Mouse (Mus musculus) forebrain, embryonic 16.5 days (tissue): ENCODE data around the gene Serpind1. TPM values are rescaled to one million over a fixed set of nuclear protein-coding genes. Genes with fewer than 3 reads are reported as not detected.

ENCODE experiments used
- ATAC-seq: fragments of 200-750 bp; cut with Nextera tagmentation; 2 replicates; pipeline ENCODE4 v1.8.0; 2017; ENCODE audit warnings: mild to moderate bottlenecking, moderate library complexity
- H3K27ac ChIP-seq: fragments of 300-500 bp; sonication (generic); 2 replicates; pipeline ENCODE4 v1.5.1; 2014; ENCODE audit warnings: low read length, control low read depth
- H3K27me3 ChIP-seq: fragments of 300-500 bp; sonication (generic); replicated peaks from 2 replicates; pipeline ENCODE4 v1.6.1; 2014; ENCODE audit warnings: low read length; ENCODE audit not compliant: control insufficient read depth, insufficient read depth
- H3K36me3 ChIP-seq: fragments of 300-500 bp; sonication (generic); 2 replicates; pipeline ENCODE4 v1.6.1; 2014; ENCODE audit not compliant: control insufficient read depth, insufficient read depth
- H3K4me1 ChIP-seq: fragments of 300-500 bp; sonication (generic); replicated peaks from 2 replicates; pipeline ENCODE4 v1.6.1; 2014; ENCODE audit warnings: low read length; ENCODE audit not compliant: control insufficient read depth, insufficient read depth
- H3K4me2 ChIP-seq: fragments of 300-500 bp; sonication (generic); 2 replicates; pipeline ENCODE4 v1.6.1; 2014; ENCODE audit warnings: mild to moderate bottlenecking, low read length, control low read depth
- H3K4me3 ChIP-seq: fragments of 300-500 bp; sonication (generic); replicated peaks from 2 replicates; pipeline ENCODE4 v1.5.1; 2014; ENCODE audit warnings: mild to moderate bottlenecking, low read length, control low read depth
- H3K9ac ChIP-seq: fragments of 300-500 bp; sonication (generic); replicated peaks from 2 replicates; pipeline ENCODE4 v1.6.1; 2014; ENCODE audit warnings: low read depth, low read length, control low read depth
- H3K9me3 ChIP-seq: fragments of 300-500 bp; sonication (generic); 2 replicates; pipeline ENCODE4 v1.6.1; 2016; ENCODE audit warnings: low read length; ENCODE audit not compliant: control insufficient read depth
- WGBS: fragments of 180-500 bp; shearing (Covaris S2); extraction: QIAGEN DNeasy Blood & Tissue Kit; methylation state at CpG from one replicate; pipeline ENCODE4 v1.1.7; 2014; 5-methylcytosine and 5-hydroxymethylcytosine counted together
- polyA plus RNA-seq: library from polyadenylated mRNA; unstranded; fragments of >200 nt; fragmentation: Nextera tagmentation; extraction: Ambion mirVana; gene quantifications from 2 replicates; pipeline ENCODE4 v1.2.1, GENCODE M21; 2015

The Serpind1 gene
- polyA plus RNA-seq, 1 experiment from 2014 or later, result 1.4 TPM

- no peak overlapping the region for H3K27ac ChIP-seq
- no peaks in the 10 kb centered on the region for H3K27me3 ChIP-seq
- no peak for ATAC-seq
- whole genome bisulfite sequencing, result 71% methylated on average over 4 of the region's 4 CpGs
- no peak overlapping the region for H3K4me3 ChIP-seq
- peaks cover 6% of the 10 kb centered on the region for H3K36me3 ChIP-seq
- H3K4me2 ChIP-seq, result no peak overlapping the region
- 0 out of 2 replicates have a peak, but pooled peaks cover 2% of the 10 kb centered on the region for H3K9me3 ChIP-seq
- H3K4me1 ChIP-seq, result no peaks in the 10 kb centered on the region
- H3K9ac ChIP-seq, result no peak overlapping the region
Observed at GRCm38 (mm10) chr16:17392784-17393183, 61.6 kb downstream of the Serpind1 start.

Other genes starting within 250 kb of the Serpind1 start
- gene Ppil2, start 220.1 kb upstream of the Serpind1 start, polyA plus RNA-seq, result 158 and 182 TPM in 2 replicates
- 18.4 and 21.2 TPM in 2 replicates for gene 2610318N02Rik, start 206.2 kb upstream of the Serpind1 start, polyA plus RNA-seq
- 36.8 and 40.3 TPM in 2 replicates for gene Sdf2l1, start 199.0 kb upstream of the Serpind1 start, polyA plus RNA-seq
- gene Ydjc, start 186.8 kb upstream of the Serpind1 start, polyA plus RNA-seq, result 26.2 and 32.9 TPM in 2 replicates
- 1.7 and 2.4 TPM in 2 replicates for gene Ccdc116, start 184.1 kb upstream of the Serpind1 start, polyA plus RNA-seq
- gene Ube2l3, start 128.7 kb upstream of the Serpind1 start, polyA plus RNA-seq, result 298 and 325 TPM in 2 replicates
- gene Rimbp3, start 122.8 kb upstream of the Serpind1 start, polyA plus RNA-seq, result 1.8 and 2.3 TPM in 2 replicates
- 7.1 and 9.4 TPM in 2 replicates for gene Hic2, start 97.8 kb upstream of the Serpind1 start, polyA plus RNA-seq
- 23.0 and 43.0 TPM in 2 replicates for gene Tmem191c, start 55.3 kb upstream of the Serpind1 start, polyA plus RNA-seq
- gene Snap29, start 74.6 kb downstream of the Serpind1 start, polyA plus RNA-seq, result 25.4 and 31.8 TPM in 2 replicates
- gene Pi4ka, start 74.9 kb downstream of the Serpind1 start, polyA plus RNA-seq, result 67.4 and 70.4 TPM in 2 replicates
- gene Crkl, start 120.6 kb downstream of the Serpind1 start, polyA plus RNA-seq, result 104 and 122 TPM in 2 replicates
- gene Aifm3, start 158.2 kb downstream of the Serpind1 start, polyA plus RNA-seq, result 9.5 and 12.6 TPM in 2 replicates
- gene Lztr1, start 177.3 kb downstream of the Serpind1 start, polyA plus RNA-seq, result 130 and 150 TPM in 2 replicates
- gene Thap7, start 199.8 kb downstream of the Serpind1 start, polyA plus RNA-seq, result 66.3 and 66.5 TPM in 2 replicates
- gene Lrrc74b, start 229.9 kb downstream of the Serpind1 start, polyA plus RNA-seq, result 0.38 and 1.0 TPM in 2 replicates
- 1.5 and 1.6 TPM in 2 replicates for gene P2rx6, start 230.5 kb downstream of the Serpind1 start, polyA plus RNA-seq